Mouse (Mus musculus): ENCODE results near the gene Arid5b. TPM values are rescaled to one million over a fixed set of nuclear protein-coding genes. Genes with fewer than 3 reads are reported as not detected.
A peak's percentile ranks its signal among the peaks of the same experiment; 100 is the strongest.

Arid5b gene
- total RNA-seq (2021), result 10 to 100 TPM; 19.1 to 22.8 TPM
- long read RNA-seq, experiment 1, result 0 reads
- long read RNA-seq, experiment 2, partial matches to known transcripts, result 0 of 1 reads
- long read RNA-seq, experiment 2, other reads (novel, unspliced or antisense), result 1 of 1 reads

DNA sequence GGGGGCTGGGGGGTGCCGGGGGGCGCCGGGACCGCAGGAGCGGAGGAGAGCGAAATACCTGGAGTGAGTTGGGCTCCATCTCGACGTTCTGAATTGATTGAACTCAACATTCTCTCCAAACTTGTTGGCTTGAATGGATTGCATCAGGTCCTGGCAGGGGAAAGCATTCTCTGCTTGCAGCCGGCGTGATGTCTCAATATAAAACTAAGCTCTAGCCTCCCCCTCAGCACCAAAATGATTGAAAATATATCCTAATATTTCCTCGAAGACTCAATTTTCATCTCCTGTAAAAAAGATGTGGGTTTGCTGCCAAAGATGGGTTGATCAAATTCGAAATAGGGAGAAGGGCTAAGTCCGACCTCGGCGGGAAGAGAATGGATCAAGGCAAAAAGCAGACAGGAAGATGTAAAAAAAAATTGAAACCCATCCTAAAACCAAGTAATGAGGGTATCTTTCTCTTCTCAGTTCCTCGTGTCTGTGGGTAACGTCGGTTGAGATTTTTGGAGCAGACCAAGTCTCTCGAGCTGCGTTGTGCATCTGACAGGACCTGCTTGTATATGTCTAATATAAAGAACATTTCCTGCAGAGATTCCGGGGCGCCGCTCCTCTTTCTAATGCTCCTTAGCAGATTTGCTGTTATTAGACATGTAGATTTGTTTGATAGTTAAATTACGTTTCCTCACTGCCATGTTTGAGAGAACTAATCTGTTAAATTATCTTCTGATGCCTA lies at the start of gene Arid5b:
Arid5b (minus strand) TSS at position 109 of the 730 bp plus-strand sequence.
- peak; percentile 67 to 83 for DNase-seq

DNA sequence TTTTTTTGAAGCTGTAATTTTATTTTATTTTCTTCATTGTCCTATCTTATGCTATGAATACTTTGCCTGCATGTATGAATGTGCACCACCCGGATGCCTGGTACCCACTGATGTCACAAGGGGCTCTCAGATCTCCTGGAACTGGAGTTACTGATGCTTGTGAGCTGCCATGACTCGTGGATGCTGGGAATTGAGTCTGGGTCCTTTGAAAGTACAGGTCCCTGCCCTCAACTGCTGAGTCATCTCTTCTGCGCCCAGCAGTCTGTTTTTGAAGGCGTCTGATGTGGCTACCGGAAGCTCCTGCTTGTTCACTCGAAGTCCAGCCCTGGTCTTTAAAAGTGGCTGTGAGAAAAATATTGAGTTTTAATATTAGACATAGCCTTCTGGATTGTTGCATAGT lies 46.8 kb upstream of the Arid5b start:
- no peak for DNase-seq

DNA sequence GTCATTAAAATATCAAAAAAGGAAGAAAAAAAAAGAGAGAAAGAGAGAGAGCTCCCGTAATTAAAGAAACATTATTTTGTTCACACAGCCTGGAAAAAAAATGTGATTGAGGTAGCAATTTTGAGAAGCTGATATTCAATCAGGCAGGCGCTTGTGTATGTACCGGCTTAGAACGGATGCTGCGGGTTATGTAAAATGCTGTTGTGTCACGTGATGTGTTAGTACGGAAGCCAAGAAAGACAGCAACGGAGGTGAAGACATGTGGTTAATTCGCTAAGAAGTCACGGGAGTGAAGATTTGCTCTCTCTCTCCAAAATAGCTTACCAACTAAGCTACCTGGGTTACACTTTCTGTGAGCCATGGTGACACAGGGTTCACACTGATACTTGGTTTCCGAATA lies 45.5 kb upstream of the Arid5b start:
- DNase-seq, result no peak

DNA sequence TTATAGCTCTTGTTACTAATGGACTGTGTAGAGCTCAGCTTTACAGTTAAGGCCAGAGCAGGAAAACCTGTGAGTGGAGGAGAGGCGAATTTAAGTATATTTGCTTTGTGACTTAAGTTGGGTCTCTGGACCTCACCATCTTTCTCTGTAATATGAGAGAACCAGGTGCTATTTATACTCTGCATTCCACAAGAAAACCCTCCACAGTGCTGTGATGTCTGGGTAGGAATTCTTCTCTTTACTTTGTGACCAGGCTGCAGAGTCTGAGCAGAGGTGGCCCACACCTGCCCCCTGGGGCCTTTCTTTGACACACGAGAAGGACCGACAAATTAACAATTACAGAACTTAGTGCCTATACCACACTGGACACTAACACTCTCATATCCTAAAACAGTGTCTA lies 44.6 kb upstream of the Arid5b start:
- no peak for DNase-seq

DNA sequence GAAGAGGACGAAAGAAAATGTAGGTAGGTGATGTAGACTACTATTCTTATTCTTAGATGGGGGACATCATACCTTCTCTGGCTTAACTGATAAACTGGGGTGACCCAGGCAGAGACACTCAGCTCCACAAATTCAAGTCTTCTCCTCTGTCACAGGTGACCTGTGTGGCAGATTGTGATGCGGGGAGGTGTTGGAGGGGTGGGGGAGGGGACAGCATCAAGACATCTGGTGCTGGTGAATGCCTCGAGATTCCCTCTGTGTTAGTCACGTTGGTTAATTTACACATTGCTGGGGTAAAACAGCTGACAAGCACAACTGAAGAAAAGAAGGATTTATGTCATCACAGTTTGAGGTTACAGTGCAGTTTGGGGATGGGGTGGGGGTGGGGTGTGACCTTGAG lies 42.4 kb upstream of the Arid5b start:
- no peak for DNase-seq

DNA sequence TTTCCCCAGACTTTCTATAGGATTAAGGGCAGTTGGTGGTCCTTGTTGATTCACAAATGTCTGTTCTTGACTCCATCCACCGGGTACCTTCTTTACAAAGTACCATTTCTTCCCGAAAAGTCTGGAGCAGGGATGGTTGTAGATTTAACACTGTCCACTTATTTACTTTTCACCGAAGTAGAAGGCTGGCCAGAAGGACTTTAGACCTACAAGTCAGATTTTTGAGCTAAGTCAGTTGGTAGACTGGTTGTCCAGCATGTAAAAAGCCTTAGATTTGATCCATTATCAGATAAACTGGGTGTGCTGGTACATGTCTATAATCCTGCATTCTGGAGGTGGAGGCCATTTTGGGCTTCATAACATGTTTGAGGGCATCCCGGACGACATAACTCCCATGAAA lies 42.0 kb upstream of the Arid5b start:
- no peak for DNase-seq

DNA sequence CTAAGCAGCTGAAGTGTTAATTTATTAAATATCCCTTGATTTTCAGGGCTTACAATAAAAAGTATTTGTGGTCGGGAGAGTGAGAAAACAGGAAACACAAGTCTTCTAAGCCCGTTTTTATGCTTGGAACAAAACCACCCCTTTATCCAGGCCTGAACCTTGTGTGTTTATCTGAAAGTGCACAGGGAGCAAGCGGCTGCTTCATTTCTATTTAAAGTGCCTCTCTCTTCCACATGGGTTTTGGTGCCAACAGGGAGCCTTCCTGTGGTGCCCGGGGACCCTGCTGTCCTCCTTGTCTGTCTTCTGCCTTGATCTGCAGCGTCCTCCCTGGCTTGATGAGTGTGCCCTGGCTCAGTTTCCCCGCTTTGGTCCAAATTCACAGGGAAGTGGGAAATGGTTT lies 40.9 kb upstream of the Arid5b start:
- peak; percentile 18 to 28 for DNase-seq

DNA sequence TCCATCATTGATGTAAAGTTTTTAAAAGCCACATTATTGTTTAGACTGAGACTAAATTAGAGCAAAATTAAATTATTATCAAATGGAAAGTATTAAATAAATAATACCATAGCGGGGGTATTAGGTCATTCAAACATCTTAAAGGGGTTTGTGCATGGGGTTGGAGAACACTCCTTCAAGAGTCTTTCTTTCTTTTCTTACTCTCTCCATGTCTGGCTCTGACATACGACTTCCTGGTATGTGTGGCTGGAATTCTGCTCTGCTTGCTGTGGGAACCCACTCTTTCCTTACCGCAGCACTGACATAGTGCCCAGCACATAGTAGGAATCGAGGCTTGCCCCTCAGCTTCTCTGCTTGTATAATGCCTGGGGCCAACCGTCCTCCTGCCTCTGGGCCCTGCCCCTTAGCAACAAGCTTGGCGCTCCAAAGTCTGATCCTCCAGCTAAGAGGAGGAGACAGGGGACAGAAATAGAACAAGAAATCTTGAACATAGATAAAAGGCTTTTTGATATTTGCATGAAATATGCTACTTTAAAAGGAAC lies 40.0 kb upstream of the Arid5b start:
- DNase-seq, result peak; percentile 14 to 24

DNA sequence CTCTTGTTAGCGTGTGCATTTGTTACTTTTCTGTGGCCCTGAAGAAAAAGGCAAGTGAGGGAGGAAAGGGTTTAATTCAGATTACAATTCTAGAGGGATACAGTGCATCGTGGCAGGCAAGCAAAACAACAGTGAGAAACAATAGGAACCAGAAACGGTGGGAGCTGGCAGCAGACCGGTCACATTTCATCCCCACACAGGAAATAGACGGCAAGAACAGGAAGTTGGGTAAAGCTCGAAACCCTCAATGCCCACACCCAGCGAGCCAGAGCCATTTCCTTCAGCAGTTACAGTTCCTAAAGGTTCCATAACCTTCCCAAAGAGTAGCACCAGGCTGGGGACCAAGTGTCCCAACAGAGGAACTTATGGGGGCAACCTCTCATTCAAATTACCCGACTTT lies 34.2 kb upstream of the Arid5b start:
- no peak for DNase-seq

DNA sequence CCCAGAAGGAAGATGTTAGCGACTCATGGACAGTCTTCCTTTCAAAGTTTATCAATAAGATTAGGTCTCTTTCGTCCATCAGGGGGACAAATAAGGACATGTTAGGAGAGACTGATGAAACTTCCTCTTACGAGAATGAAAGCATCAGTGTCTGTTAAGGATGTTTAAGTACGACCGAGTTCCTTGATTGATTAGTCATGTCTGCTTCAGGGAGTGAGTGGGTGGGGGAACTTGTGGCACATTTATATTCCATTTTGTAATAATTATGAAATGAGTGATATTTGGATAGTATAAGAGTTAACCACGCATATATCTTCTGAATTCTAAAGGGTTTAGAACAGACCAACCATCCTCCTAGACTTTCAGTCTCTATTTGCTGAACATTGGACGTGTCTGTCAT lies 22.5 kb upstream of the Arid5b start:
- DNase-seq, result no peak

DNA sequence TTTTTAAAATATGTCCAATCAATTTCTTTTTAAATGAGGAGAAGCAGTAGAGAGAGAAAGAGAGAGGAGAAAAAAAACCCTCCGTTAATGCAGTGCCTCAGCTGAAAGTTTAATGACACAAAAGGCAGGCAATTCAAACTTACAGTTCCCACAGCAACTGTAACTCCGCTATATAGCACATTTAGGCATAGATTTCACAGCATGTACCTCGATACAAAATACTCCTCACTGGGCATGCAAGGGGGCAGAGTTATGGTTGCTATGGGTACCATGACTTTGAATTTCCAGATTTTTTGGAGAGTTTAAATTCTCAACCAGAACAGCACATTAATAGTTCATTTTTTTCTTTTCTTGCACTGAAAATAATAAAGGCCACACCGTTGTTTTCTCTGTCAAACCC lies 10.9 kb upstream of the Arid5b start:
- DNase-seq, result no peak

DNA sequence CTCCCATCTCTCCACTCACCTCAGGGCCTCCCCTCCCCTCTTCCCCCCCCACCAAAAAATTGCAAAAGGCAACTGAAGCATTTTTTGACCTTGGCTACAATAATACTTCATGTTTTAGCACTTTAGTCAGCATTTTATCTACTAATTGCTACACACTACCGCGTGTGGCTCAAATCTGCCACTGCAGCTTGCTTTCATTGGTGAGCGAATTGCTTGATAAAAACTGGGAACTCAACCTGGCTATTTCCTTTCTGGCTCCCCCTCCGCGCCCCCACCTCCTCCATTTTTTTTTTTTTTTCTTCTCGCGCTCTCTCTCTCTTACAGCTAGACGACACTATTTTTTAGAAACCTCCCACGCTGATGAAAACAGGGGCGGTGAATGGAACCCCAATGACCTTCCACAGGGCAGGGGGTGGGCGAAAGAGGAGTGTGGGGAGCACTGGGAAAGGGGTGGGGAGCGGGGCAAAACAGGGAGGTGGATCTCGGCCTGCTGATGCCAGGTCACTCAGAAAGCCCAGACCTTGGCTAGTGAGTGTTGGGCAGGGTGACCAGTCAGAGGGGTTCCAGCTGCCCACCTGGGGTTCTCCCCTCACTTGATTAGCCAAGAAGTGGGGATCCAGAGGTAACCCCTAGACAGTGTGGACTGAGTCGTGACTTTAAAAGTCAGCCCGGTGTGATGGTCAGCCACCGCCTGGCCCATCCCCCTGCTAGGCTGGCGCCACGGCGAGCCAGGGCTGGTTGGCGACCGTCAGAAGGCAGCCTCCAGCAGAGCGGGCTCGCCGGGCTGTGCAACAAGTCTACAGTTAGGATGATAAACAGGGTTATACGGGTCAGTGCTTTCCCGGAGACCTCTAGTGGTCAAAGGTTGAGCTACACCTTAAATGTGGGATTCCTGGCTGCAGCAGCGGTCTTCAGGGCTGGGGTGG lies 4.2 kb upstream of the Arid5b start:
- DNase-seq, result peak; percentile 90

DNA sequence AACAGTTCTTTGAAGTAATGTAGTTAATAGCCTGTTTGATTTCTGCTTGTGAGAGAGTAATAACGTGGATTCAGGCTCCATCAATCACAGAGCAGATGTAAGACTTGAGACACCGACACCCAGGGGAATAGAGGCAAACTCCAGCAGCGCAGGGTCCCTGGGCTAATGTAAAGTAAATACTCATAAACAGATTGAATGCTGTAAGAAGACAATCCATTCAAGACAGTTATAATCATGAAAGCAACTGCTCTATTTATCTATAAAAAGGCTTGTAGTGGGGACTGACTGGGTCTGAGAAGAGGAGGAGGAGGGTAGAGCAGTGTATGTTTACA lies 3.2 kb upstream of the Arid5b start:
- DNase-seq, result no peak

DNA sequence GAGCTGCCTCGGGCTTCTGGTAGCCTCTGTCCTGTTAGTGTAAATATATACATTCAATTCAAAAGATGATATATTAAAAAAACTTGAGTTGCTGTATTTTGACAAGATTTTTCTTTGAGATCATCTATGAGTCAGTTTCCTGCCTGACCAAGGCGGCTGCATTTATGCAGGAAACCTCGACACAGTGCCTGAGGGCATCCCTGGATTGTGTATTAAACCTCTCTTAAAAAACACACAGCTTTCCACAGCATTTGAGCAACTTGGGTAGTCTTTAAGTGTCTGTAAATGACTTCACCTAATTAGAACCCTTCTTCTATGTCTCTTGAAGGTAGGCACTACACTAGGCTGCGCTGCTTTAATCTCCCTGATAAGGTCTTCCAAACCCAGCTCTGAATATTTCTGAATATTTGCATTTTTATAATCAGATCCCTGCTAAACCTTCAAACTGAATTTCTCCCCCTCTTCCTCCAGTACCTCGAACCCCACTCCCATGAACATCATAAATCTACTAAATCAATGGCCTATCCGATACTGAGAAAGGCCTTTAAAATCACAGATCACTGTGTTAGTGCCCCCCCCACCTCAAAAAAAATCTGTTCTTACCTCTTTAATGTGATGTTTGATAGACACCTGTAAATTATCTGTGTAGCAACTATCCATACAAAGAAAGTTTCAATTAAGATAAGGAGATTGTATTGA lies 2.7 kb upstream of the Arid5b start:
- DNase-seq, result peak in 1 of 2 experiments; percentile 25

DNA sequence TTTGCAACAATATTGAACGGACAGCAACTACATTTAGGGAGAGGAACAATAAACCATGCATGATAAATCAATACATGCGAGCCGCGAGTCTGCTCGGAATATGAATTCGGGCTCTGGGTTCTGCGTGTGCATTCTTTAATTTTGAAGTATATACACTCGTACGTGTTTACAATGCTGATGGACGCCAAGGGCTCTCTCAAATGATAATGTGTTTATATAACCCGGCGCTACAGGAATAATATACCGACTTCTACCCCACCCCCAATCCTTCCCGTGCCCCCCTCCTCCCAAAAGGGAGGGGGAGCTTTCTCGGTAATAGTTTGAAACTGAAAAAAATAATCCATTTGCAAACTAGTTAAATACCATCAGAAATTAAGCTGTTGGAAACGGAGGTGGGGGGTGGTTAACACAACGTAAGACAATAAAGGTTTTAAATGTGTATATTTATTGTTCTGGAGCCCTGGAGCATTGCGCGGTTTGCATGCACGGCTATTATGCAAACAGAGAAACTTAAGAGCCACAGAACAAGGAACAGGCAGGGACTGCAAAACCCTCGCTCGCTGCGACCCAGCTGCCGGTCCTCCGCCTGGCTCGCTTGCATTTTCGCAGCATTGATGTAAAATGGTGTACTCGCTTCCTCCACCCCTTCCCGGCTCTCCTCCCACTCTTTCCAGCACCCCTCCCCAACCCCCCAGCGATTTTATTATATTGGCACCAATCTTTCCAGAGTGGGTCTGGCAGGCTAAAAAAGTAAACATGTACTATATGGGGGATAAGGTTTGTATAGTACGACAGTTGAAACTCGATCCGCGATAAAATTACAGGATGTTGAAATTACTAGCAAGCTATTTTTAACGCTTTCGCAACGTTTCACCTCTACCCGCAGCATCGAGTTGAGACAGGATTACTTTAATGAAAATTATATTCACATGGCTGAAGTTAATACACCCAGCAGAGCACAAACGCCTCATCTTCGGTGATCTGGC lies 1.3 kb upstream of the Arid5b start:
- DNase-seq, result peak; percentile 82 to 83

DNA sequence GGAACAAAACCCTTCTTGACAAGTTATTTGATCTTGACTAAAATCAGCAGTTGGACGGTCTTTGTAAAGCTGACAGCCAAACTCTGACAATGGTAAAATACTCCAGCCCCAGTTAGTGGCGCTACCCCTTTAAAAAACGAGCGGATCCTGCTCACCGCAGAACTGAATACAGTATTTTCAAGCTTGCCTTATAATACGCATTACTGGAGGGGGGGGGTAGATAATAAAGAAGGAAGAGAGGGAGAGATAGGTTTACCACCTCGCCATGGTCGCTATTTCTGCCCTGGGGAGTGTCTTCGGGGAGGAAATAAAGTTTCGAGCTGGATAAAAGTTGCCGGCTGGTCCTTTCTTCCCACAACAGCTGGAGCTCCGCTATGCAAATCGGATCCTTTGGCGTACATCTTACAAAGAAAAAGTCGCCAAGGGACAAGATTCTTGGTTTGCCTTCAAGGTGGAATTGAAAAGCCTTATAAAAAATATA lies 829 bp downstream of the Arid5b start:
- DNase-seq, result peak; percentile 71 to 82

DNA sequence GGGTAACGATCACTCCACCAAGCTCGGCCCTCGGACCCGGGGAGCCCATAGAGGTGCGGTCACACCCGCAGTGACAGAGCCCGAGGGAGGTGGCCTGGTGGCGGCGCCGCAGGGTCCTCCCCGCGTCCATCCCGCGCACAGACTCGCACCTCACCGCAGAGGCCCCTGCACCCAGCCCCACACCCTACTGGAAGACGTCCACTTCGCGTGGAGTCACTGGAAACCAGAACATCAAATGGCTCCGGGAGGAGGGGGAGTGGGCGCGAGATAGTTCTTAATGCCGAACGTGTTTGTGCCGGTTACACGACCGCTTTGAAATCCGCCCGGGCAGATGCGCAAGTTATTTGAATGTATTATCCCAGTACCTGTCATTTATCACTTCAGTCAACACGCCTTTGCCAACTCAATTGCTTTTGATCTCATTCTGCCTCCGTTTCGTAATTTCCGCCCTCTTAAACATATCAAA lies 1.5 kb downstream of the Arid5b start:
- DNase-seq, result peak; percentile 62 to 84

DNA sequence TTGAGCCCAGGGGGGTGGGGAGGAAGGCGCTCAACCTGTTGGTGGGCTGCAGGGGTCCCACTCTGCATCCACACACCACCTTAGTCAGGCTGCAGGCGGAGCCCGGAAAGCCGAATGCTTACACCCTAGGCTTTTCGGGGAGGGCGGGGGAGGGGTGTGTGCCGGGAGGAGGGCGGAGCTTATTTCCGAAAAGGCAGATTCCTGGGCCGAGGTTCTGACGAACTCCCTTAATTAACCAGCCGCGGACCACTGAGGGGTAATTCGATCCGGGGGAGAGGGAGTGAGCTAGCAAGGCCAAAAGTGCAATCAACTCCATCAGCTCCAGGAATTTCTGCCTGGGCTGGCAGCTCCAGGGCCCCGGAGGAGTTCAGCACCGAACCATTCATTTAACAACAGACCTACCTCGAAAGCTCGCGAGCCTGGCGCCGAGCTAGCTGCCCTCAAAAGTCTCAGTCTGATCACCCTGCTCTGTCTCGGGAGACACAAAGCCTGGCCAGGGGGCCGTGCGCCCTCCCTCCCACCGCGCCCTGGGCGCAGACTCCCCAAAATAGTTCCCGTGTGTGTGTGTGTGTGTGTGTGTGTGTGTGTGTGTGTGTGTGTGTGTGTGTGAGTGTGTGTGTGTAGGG lies 2.1 kb downstream of the Arid5b start:
- DNase-seq, result peak; percentile 87 to 88

DNA sequence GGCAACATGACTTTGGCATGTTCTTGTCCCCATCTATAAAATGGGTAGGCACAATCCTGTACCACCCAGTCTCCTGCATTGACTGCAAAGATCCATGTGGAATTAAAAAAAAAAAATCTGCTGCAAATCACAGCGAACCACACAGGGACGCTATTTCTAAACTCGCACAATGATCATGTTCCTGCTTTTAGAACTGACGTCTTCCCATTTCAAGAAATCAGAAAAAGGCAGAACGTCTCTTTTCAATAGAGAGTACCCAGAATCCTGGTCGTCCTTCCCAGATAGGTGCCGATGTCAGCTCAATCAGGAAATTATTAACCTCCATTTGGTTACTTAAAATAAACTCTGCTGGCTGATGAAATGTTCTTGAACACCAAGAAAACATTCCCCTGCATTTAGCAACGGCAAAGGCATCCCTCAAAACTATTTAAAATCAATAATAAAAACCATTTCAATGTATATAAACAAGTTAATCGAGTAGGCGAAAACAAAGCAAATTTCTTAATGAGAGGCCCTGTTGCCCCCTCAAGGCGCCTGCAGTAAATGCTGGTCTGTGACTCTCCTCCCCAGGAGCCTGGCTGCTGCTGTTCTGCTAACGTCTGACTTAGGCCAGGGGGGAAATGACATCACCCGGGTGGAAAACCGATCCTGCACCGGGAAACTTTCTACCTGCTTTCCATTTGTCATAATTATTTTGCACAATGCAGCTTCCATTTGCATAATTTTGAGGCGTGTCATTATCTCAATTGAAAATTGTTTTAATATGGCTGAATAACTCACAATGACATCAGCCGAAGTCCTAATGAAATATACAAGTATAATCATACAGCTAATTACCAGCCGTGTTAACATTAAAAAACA lies 3.4 kb downstream of the Arid5b start:
- peak; percentile 71 to 72 for DNase-seq

All from heart, adult 18-20 months (tissue).